Mouse (Mus musculus) cerebellum, adult 2 months (tissue): ENCODE results near the gene Nim1k.

Experiments
- CTCF ChIP-seq: fragments of 200-500 bp; IDR thresholded peaks from 2 replicates; pipeline ENCODE4 v1.5.1; 2011; ENCODE audit warnings: low read depth, mild to moderate bottlenecking, control low read depth, low read length, moderate library complexity, borderline replicate concordance; ENCODE audit not compliant: insufficient read depth
- POLR2A ChIP-seq: fragments of 200-500 bp; IDR thresholded peaks from 2 replicates; pipeline ENCODE4 v1.6.1; 2011; ENCODE audit warnings: low read length, control low read depth, borderline replicate concordance; ENCODE audit not compliant: insufficient read depth

DNA sequence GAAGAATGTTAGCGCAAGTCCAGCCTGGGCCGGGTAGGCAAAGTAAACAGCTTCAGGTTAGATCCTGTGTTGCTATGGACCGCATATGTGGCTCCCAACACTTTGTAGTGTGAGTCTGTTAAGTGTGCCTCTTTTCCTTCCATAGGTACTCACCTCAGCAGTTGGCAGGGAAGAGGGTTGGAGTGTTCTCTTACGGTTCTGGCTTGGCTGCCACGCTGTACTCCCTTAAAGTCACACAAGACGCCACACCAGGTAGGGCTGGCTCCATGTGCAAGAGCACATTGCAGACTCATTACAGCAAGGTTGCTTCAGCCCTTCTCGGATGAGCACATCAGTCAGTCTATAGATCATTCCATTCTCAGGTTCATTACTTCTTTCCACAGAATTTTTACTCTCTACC is 51.4 kb downstream of the Nim1k start:
- TF ChIP-seq POLR2A (no peak), CTCF (no peak)
